Mouse (Mus musculus) forebrain, embryonic 12.5 days (tissue): ENCODE measurements around the gene Derl2. TPM values are rescaled to one million over a fixed set of nuclear protein-coding genes. Genes with fewer than 3 reads are reported as not detected.
A peak's percentile ranks its signal among the peaks of the same experiment; 100 is the strongest.

ENCODE experiments used
- ATAC-seq: fragments of 200-750 bp; cut with Nextera tagmentation; 2 replicates; pipeline ENCODE4 v1.8.0; 2017; ENCODE audit warnings: moderate TSS enrichment; ENCODE audit not compliant: low FRiP score
- H3K27ac ChIP-seq: fragments of 300-500 bp; sonication (generic); 2 replicates; pipeline ENCODE4 v1.5.1; 2016; ENCODE audit warnings: mild to moderate bottlenecking
- H3K27me3 ChIP-seq: fragments of 300-500 bp; sonication (generic); 2 replicates; pipeline ENCODE4 v1.6.1; 2016; ENCODE audit warnings: mild to moderate bottlenecking
- H3K36me3 ChIP-seq: fragments of 300-500 bp; sonication (generic); replicated peaks from 2 replicates; pipeline ENCODE4 v1.6.1; 2016; ENCODE audit warnings: mild to moderate bottlenecking
- H3K4me1 ChIP-seq: fragments of 300-500 bp; sonication (generic); 2 replicates; pipeline ENCODE4 v1.6.1; 2016
- H3K4me2 ChIP-seq: fragments of 300-500 bp; sonication (generic); 2 replicates; pipeline ENCODE4 v1.6.1; 2016; ENCODE audit warnings: mild to moderate bottlenecking, moderate library complexity
- H3K4me3 ChIP-seq: fragments of 300-500 bp; sonication (generic); replicated peaks from 2 replicates; pipeline ENCODE4 v1.5.1; 2016; ENCODE audit warnings: mild to moderate bottlenecking
- H3K9ac ChIP-seq: fragments of 300-500 bp; sonication (generic); 2 replicates; pipeline ENCODE4 v1.6.1; 2016; ENCODE audit warnings: mild to moderate bottlenecking
- H3K9me3 ChIP-seq: fragments of 300-500 bp; sonication (generic); 2 replicates; pipeline ENCODE4 v1.6.1; 2016
- WGBS: fragments of 180-500 bp; shearing (Covaris S2); methylation state at CpG from one replicate; pipeline ENCODE4 v1.1.7; 2016; 5-methylcytosine and 5-hydroxymethylcytosine counted together
- polyA plus RNA-seq: library from polyadenylated mRNA; unstranded; fragments of >200 nt; fragmentation: Nextera tagmentation; extraction: Ambion mirVana; gene quantifications from 2 replicates; pipeline ENCODE4 v1.2.1, GENCODE M21; 2016

The Derl2 gene
- polyA plus RNA-seq, 1 experiment from 2014 or later = 43.5 TPM

DNA sequence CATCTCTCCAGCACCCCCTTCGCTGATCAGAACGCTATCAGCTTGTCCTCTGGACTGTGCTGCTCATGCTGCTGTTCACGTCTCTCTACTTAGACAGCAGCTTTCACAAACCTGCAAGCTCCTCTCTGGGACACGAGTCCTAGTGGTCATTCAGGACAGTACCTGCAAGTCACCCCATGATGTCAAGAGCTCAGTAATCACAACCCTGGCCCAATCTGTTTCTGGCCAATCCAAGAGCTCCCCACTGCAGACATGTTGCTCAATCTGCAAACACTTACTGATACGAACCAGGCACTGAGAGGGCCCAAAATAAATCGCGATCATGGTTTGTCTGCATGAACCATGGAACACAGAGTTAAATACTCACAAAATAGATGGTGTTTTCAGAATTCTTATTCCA lies 6.9 kb downstream of the Derl2 start:
- no peak for ATAC-seq
- Histone ChIP-seq H3K27me3 (no peaks in the 10 kb centered on the region), H3K4me3 (no peak overlapping the region), H3K36me3 (peaks cover 49% of the 10 kb centered on the region), H3K27ac (no peak overlapping the region), H3K9me3 (no peaks in the 10 kb centered on the region), H3K9ac (no peak overlapping the region), H3K4me1 (peaks cover 12% of the 10 kb centered on the region), H3K4me2 (no peak overlapping the region)
- 94% methylated on average over 7 of the region's 7 CpGs for WGBS

DNA sequence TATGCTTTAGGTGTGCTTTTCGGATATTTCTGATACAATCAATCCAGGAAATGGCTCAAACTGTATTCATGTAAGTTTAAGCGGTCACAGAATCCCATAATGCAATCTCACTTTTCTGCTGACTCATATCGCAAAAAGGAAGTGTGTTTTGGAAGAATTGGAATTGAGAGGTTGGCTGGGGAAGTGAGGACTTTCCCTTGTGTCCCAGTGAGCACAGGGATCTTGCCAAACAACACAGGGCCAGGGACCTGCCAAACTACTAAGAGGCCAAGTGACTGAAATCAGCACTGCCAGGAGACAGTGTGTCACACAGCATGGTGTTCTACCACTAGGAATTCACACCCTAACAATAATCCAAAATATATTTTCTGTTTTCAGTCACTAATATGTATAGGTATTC lies 11.3 kb downstream of the Derl2 start:
- ATAC-seq = no peak
- peaks cover 4% of the 10 kb centered on the region for H3K4me1 ChIP-seq
- H3K9me3 ChIP-seq = no peaks in the 10 kb centered on the region
- 98% methylated on average over 3 of the region's 3 CpGs for WGBS
- no peaks in the 10 kb centered on the region for H3K27me3 ChIP-seq
- no peak overlapping the region for H3K9ac ChIP-seq
- peaks cover 47% of the 10 kb centered on the region for H3K36me3 ChIP-seq
- no peak overlapping the region for H3K4me3 ChIP-seq
- no peak overlapping the region for H3K27ac ChIP-seq
- H3K4me2 ChIP-seq = no peak overlapping the region

DNA sequence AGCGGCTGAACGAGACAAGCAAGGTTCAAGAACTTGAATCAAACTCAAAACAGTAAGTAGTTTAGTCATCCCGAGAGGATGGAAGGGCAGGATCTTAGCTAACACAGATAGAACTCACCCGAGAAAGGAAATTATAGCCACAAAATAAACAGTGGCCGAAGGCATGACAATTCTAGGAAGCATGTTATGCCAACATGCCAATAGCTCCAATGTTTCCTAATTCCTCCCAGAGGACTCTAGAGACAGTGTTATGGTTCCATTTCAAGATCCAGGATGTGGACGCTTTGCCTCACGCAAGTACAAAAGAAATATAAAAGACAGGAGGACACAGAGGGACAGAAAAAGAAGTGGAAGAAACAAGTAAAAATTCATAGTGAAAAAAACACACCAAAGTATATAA lies 11.8 kb downstream of the Derl2 start:
- H3K36me3 ChIP-seq = peaks cover 45% of the 10 kb centered on the region
- WGBS = 91% methylated on average over 7 of the region's 7 CpGs

DNA sequence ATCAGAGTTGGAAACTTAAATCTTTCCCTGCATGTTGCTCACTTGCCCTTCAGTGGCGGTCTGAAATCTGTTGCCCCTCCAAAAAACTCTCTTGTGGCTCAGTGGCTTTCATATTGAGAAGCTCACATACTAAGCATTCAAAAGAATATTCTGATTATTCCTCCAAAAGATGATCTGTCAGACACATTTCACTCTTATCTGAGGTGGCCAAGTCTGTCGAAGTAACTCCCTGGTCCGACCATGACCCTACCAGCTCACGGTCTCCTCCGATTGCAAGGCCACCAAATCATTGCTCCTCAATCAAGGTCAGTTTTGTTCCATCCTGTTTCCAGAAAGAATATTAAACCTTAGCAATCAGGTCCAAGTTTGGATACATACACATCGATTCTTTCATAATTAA lies 12.6 kb downstream of the Derl2 start:
- no peak for ATAC-seq
- Histone ChIP-seq H3K27me3 (no peaks in the 10 kb centered on the region), H3K9me3 (no peaks in the 10 kb centered on the region), H3K36me3 (peaks cover 41% of the 10 kb centered on the region), H3K4me1 (peaks cover 16% of the 10 kb centered on the region), H3K27ac (no peak overlapping the region), H3K4me2 (no peak overlapping the region), H3K9ac (no peak overlapping the region), H3K4me3 (no peak overlapping the region)
- 94% methylated on average over 6 of the region's 6 CpGs for WGBS

More for the DNA sequence above, 11.8 kb downstream of the Derl2 start:
- Histone ChIP-seq H3K9ac (no peak overlapping the region), H3K4me3 (no peak overlapping the region), H3K9me3 (no peaks in the 10 kb centered on the region), H3K4me2 (no peak overlapping the region), H3K27me3 (no peaks in the 10 kb centered on the region), H3K4me1 (peaks cover 9% of the 10 kb centered on the region), H3K27ac (no peak overlapping the region)
- ATAC-seq = no peak

DNA sequence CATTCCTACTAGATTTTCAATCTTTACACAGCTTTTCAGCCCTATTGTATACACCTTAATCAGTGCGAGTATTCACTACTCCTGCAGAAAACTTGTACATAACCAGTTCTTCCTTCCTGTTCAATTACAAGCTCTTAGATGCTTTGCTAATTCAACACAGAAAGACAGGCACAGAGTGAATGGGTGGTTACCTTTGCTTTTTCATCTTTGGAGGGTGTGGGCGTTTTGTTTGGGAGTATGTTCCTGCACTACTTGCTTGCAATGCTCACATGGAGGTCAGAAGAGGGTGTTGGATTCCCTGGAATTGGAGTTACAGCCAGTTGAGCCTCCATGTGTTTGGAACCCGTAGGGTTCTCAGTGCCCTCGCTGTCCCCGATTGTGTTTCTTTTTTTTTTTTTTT lies 14.6 kb downstream of the Derl2 start:
- ATAC-seq = no peak
- Histone ChIP-seq H3K4me1 (peaks cover 16% of the 10 kb centered on the region), H3K4me2 (peak overlapping the region; percentile 83), H3K4me3 (peak overlapping the region; percentile 88), H3K9ac (no peak overlapping the region), H3K9me3 (no peaks in the 10 kb centered on the region), H3K36me3 (peaks cover 25% of the 10 kb centered on the region), H3K27ac (no peak overlapping the region), H3K27me3 (no peaks in the 10 kb centered on the region)
- 65% methylated on average over 5 of the region's 5 CpGs for WGBS

DNA sequence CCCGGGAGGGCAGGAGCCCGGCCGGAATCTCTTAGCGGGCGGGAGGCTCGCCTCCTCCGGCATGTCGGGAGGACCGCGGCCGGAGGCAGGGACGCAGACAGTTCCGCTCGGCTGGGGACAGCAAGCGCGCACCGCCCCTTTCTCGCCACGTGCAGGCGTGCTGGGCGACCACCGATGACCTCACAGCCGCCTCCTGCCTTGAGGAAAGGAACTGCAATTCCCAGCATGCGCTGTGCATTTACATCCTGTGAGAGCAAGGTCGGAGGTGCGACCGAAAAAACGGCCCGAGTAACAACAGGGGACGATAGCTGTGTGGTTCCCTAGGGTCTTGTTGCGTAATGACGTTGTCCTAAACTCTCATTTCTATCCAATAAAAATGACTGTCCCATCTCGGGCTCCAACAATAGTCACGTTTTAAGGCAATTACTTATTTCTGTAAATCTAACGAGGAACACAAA lies 15.3 kb downstream of the Derl2 start, which contains the start of gene Dhx33:
TSS of gene Dhx33 (minus strand) at position 122 of the 458 bp plus-strand sequence.
- Histone ChIP-seq H3K27ac (peak within 1 kb of the TSS; percentile 66), H3K4me1 (peaks cover 16% of the 10 kb centered on the region), H3K9ac (peak within 1 kb of the TSS; percentile 74), H3K27me3 (no peaks in the 10 kb centered on the region), H3K4me3 (peak within 1 kb of the TSS; percentile 88), H3K4me2 (peak within 1 kb of the TSS; percentile 83), H3K9me3 (no peaks in the 10 kb centered on the region), H3K36me3 (peaks cover 25% of the 10 kb centered on the region)
- WGBS = under 1% methylated on average over 34 of the region's 35 CpGs
- ATAC-seq = peak; percentile 97

DNA sequence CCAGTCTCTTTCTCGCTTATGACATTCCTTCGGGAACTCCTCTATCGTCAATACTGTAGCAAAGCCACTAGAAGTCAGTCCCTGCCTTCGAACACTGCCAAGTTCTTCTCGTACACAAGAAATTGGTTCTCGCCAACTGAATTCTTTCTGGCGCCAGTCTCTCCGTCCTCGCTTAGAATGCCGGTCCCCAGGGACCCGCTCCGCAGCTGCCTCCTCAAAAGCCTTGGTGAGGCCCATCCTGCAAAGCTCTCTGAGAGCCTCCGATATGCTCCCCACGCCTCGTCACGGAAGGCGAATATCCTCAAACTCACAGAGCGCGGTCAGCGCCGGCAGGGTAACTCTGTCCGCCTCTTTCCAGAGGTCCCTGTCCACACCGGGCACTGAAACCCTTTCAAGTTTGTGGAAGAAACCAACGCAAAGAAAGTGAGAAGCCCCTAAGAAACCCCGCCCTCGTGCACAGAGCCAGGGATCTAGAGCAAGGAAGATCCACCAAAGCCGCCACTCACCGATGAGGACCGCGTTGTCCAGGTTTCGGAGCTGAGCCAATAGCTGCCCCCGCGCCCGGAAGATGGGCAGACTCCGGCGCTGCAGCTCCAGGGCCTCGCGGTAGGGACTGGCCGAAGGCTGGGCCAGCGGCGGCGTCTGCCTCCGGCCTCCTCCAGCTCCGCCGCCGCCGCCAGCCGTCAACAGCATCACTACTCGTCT lies 15.9 kb downstream of the Derl2 start:
- Histone ChIP-seq H3K4me2 (peak overlapping the region; percentile 83), H3K36me3 (peaks cover 25% of the 10 kb centered on the region), H3K4me3 (peak overlapping the region; percentile 88), H3K9me3 (no peaks in the 10 kb centered on the region), H3K27ac (peak overlapping the region; percentile 66), H3K4me1 (peaks cover 16% of the 10 kb centered on the region), H3K9ac (peak overlapping the region; percentile 74), H3K27me3 (no peaks in the 10 kb centered on the region)
- ATAC-seq = peak; percentile 86
- under 1% methylated on average over 48 of the region's 49 CpGs for WGBS

DNA sequence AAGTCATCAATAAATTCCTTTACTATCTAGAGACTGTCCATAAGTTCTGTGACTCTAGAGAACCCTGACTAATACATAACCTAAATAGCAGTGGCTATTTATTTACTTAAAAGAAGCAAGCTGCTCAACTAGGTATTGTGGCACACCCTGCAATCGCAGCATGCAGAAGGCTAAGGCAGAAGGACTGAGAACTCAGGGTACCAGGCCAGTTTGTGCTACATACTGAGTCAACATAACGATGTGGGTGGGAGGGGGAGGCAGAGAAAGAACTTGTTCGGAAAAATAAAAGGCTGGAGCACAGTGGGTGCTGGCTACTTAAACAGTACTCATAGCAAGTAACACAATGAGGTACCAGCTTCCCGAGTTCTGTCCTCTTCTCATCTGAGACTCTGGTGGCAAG lies 18.5 kb downstream of the Derl2 start:
- H3K9me3 ChIP-seq = no peaks in the 10 kb centered on the region
- H3K27ac ChIP-seq = no peak overlapping the region
- peaks cover 16% of the 10 kb centered on the region for H3K4me1 ChIP-seq
- 84% methylated on average over 4 of the region's 4 CpGs for WGBS
- no peak overlapping the region for H3K4me3 ChIP-seq
- no peak overlapping the region for H3K9ac ChIP-seq
- H3K4me2 ChIP-seq = no peak overlapping the region
- H3K27me3 ChIP-seq = no peaks in the 10 kb centered on the region
- H3K36me3 ChIP-seq = peaks cover 35% of the 10 kb centered on the region
- no peak for ATAC-seq

DNA sequence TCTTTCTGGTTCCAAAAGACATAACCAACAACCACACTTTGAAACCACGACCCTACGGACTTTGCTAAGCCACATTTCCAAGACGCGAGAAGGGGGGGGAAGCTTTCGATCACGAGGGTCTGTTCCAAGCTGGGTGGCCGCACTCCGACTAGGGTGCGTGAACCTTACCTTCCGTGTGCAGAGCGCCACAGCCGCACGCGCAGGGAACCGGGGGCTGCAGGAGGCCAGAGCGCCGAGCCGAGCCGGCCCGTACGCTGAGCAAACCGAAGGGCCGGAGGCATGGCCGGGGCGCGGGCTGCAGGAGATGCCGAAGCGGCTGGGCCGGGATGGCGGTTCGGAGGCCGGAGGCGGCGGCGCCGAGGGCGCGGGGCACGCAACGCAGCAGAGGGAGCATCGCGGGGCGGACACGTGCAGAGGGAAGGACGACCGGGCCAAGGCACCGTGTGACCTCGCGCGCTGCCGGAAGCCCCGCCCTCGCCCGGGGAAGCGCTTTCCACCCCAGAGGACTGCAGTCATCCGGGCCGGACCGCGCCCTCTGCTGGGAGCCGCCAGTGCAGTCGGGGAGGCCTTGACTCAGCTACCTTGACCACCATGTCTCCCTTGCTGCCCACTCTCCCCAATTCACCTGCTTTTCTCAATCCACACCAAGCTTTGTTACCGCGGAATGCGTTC lies 36.9 kb downstream of the Derl2 start, which contains the start of gene C1qbp:
TSS of gene C1qbp (minus strand) at position 470 of the 672 bp plus-strand sequence.
- H3K27ac ChIP-seq = 0 out of 2 replicates have a peak within 1 kb of the TSS, but pooled peaks have one; percentile 56
- no peaks in the 10 kb centered on the region for H3K9me3 ChIP-seq
- peak; percentile 95 for ATAC-seq
- WGBS = under 1% methylated on average over 64 of the region's 64 CpGs
- H3K27me3 ChIP-seq = no peaks in the 10 kb centered on the region
- H3K4me1 ChIP-seq = peaks cover 14% of the 10 kb centered on the region
- H3K4me3 ChIP-seq = peak within 1 kb of the TSS; percentile 100
- peaks cover 68% of the 10 kb centered on the region for H3K36me3 ChIP-seq
- H3K9ac ChIP-seq = peak within 1 kb of the TSS; percentile 93
- H3K4me2 ChIP-seq = peak within 1 kb of the TSS; percentile 69

DNA sequence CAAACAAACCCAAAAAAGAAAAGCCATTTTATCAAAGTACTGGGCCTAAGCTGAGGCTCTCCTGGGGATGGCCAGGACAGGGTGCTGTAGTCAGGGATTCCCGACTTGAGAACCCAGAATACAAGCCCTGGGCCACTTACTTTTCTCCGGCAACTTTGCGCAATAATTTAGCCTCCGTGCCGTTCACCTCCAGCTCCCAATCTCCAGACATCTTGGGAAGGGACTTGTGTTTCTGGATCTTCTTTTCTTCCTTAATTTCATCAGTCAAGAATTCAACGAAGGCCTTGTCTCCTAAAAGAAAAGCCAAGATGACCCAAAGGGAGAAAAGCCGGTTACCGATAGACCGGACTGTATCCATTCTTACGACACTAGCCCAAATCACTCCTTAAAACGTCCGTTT lies 37.6 kb downstream of the Derl2 start:
- H3K27me3 ChIP-seq = no peaks in the 10 kb centered on the region
- ATAC-seq = no peak
- peak overlapping the region; percentile 93 for H3K9ac ChIP-seq
- peak overlapping the region; percentile 100 for H3K4me3 ChIP-seq
- H3K27ac ChIP-seq = no peak overlapping the region
- H3K36me3 ChIP-seq = peaks cover 68% of the 10 kb centered on the region
- 11% methylated on average over 12 of the region's 12 CpGs for WGBS
- H3K9me3 ChIP-seq = no peaks in the 10 kb centered on the region
- H3K4me2 ChIP-seq = peak overlapping the region; percentile 69
- H3K4me1 ChIP-seq = peaks cover 14% of the 10 kb centered on the region

DNA sequence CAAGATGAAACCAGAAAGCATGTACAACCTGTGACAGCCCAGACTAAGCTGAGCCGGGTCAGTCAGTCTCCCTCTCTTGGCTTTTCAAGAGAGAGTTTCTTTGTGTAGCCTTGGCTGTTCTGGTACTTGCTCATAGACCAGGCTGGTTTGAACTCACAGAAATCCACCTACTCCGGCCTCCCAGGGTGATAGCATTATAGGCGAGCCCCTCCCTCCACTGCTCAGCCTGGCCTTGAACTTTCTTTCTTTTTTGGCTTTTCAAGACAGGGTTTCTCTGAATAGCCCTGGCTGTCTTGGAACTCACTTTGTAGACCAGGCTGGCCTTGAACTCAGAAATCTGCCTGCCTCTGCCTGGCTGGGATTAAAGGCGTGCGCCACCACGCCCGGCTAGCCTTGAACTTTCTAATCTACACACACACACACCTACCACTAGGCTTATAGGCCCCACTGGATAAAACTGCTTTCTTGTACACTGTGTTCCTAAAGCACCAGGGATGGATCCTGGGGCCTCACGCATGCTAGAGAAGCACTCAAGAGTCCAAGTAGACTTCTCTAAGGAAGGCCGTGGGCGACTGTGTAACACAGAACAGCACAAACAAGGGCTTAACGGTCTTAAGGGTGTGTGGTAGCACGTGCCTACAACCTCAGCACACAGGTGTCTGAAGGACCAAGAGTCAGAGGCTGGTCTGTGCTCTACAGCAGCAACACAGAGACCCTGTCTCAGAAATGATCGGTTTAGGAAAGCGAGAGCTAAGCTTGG lies 38.7 kb downstream of the Derl2 start:
- no peaks in the 10 kb centered on the region for H3K9me3 ChIP-seq
- peaks cover 14% of the 10 kb centered on the region for H3K4me1 ChIP-seq
- H3K4me3 ChIP-seq = 0 out of 2 replicates have a peak overlapping the region, but pooled peaks have one; percentile 8
- H3K4me2 ChIP-seq = peak overlapping the region; percentile 69
- peaks cover 68% of the 10 kb centered on the region for H3K36me3 ChIP-seq
- no peak overlapping the region for H3K9ac ChIP-seq
- H3K27me3 ChIP-seq = no peaks in the 10 kb centered on the region
- no peak for ATAC-seq
- no peak overlapping the region for H3K27ac ChIP-seq
- 93% methylated on average over 14 of the region's 14 CpGs for WGBS

DNA sequence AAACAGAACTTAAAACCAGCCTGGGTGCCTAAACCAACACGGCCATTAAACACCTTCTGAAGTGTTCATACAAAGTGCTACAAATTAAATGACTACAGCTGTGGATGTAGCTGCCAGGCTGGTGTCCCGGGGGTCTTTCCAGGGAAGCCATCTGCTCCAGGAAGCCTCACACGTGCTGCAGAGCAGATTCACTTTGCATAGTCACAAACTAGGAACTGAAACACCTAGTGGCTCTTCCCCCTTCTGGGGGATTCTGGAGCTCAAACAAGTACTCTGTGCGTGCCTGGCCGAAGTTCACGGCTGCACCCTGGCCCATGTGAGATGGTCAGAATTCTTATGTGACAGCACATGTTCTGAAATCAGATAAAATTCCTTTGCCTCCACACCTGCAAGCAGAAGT lies 39.4 kb downstream of the Derl2 start:
- ATAC-seq = no peak
- H3K36me3 ChIP-seq = peaks cover 68% of the 10 kb centered on the region
- WGBS = 91% methylated on average over 6 of the region's 6 CpGs
- peaks cover 14% of the 10 kb centered on the region for H3K4me1 ChIP-seq
- H3K9me3 ChIP-seq = no peaks in the 10 kb centered on the region
- no peaks in the 10 kb centered on the region for H3K27me3 ChIP-seq
- no peak overlapping the region for H3K27ac ChIP-seq
- no peak overlapping the region for H3K4me3 ChIP-seq
- no peak overlapping the region for H3K9ac ChIP-seq
- H3K4me2 ChIP-seq = no peak overlapping the region
